Mouse (Mus musculus) T-helper 17 cell (primary cell): ENCODE results near the gene L3mbtl1.

ENCODE experiments used
- in situ Hi-C, 2 experiments: fragments of 300-600 bp; cut with MboI, MseI; formaldehyde crosslinking; loops; 1 replicate in 1 of 2; 2 replicates in 1 of 2; pipeline ENCODE4 v1.15.1; 2025; ENCODE audit warnings: high pct_unique_total_duplicates in 2 of 2

The L3mbtl1 gene

GRCm38 (mm10) chr2:162939562-162939961, 3.7 kb upstream of the L3mbtl1 start:
- in situ Hi-C loops = loop anchor here in 1 of 2 experiments (10.0 kb wide), 1 partner anchor 115 kb away; the partner anchor contains the start of gene Mybl2

DNA sequence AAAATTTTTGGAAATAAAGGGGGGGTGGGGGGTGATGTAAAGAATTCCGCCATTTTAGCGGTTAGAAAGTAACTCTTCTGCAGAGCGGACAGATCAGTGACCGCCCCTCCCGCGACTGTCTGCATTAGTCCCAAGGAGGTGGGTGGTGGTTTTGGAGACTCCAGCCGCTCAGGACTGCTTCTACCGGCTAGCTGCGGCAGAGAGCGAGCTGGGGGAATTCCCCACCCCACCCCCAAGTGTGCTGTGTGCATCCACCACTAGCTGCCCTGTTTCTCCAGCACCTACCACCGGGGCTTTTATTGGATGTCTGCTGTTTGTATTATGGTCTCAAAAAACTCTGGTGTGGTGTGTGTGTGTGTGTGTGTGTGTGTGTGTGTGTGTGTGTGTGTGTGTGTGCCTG, 659 bp downstream of the L3mbtl1 start:
- in situ Hi-C loops = no loop called here

GRCm38 (mm10) chr2:162946964-162947363, 3.7 kb downstream of the L3mbtl1 start:
- in situ Hi-C loops = no loop called here

GRCm38 (mm10) chr2:162947736-162948135, 4.5 kb downstream of the L3mbtl1 start:
- in situ Hi-C loops = no loop called here

- in situ Hi-C loops = no loop called here
Observed at GRCm38 (mm10) chr2:162948221-162948620, 4.9 kb downstream of the L3mbtl1 start.

DNA sequence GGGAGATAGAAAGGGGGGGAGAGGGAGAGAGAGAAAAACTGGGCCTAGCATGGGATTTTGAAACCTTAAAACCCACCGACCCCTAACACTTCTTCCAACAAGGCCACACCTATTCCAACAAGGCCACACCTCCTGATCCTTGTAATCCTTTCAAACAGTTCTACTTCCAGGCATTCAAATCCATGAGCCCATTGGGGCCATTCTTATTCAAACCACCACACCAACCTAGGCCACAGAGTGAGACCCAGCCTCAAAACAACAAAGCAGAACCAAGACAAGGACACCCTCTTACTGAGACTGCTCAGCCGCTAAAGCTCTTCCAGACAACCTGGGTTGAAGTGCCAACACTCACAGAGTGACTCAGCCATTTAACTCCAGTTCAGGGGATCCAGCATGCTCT, 7.5 kb downstream of the L3mbtl1 start:
- in situ Hi-C loops = no loop called here

- in situ Hi-C loops = no loop called here
Observed at GRCm38 (mm10) chr2:162956843-162957242, 13.6 kb downstream of the L3mbtl1 start.

DNA sequence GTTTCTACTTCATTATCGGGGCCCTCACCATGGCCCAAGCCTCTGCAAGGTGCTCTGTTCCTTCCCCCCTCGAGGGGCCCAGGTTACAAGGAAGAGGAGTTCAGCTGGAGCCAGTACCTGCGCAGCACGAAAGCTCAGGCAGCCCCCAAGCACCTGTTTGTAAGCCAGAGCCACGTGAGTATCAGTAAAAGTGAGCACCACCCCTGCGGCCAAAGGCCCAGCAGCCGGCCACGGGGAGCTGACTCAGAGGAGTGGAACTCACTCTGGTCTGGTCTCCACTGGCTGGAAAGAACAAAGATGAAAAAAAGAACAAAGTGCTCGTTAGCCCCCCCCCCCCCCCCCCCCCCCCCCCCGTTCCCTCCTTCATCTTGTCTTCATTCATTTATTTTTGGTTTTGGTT, 18.0 kb downstream of the L3mbtl1 start:
- in situ Hi-C loops = no loop called here

DNA sequence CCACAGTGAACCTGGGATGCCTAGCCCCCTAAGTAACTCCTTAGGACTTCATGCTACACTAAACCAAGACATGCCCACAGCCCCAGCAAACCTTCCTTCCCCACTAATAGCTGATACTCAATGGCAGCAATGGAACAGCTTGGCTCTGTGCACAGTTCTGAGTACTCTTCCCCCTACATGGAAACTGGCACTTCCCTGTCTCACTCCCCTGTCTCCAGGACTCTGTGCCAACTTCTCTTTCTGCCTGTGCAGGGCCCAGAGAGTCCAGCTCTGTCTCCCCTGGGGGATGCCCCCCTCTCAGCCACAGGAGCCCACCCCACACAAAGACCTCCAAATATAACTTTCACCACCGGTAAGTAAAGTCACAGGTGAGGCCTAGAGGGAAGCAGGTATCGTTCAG, 23.5 kb downstream of the L3mbtl1 start:
- in situ Hi-C loops = no loop called here

GRCm38 (mm10) chr2:162968357-162968756, 25.1 kb downstream of the L3mbtl1 start:
- in situ Hi-C loops = no loop called here

- in situ Hi-C loops = no loop called here
Observed at GRCm38 (mm10) chr2:162969101-162969500, 25.8 kb downstream of the L3mbtl1 start.

DNA sequence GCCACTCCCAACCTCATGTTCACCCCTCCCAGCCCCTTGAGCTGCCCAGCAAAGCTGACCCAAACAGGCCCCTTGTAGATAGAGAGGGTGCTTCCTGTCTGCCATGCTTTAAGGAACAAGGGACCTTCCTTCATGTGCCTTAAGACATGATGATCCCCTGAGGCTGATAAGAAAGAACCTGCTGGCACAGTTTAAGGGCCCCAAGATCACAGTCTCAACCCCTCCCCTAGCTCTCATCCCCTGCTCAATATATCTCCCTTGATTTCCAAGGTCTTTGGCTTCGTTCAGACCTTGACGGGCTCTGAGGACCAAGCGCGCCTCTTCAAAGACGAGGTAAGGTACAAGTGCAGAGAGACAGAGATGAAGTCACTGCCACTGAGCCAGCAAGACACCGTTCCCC, 27.6 kb downstream of the L3mbtl1 start:
- in situ Hi-C loops = no loop called here

- in situ Hi-C loops = no loop called here
Observed at GRCm38 (mm10) chr2:162972752-162973151, 29.5 kb downstream of the L3mbtl1 start.

DNA sequence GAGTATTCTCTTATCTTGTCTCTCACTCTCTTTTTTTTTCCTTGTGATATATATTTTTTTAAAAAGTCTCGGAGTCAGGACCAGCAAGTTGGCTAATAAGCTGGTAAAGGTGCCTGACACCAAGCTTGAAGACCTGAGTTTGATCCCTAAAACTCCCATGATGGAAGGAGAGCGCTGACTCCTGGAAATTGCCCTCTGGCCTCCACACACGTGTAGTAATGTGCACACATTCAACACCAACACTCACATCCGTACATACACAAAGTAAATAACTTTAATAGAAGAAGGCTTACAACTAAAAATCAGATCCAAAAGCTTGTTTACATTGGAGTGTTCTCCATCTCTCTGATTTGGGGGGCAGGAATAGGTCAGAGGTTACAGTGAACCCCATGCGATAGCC, 29.9 kb downstream of the L3mbtl1 start:
- in situ Hi-C loops = no loop called here

GRCm38 (mm10) chr2:162973637-162974036, 30.4 kb downstream of the L3mbtl1 start:
- in situ Hi-C loops = no loop called here

- in situ Hi-C loops = no loop called here
Observed at GRCm38 (mm10) chr2:162975157-162975775, 32.0 kb downstream of the L3mbtl1 start.

DNA sequence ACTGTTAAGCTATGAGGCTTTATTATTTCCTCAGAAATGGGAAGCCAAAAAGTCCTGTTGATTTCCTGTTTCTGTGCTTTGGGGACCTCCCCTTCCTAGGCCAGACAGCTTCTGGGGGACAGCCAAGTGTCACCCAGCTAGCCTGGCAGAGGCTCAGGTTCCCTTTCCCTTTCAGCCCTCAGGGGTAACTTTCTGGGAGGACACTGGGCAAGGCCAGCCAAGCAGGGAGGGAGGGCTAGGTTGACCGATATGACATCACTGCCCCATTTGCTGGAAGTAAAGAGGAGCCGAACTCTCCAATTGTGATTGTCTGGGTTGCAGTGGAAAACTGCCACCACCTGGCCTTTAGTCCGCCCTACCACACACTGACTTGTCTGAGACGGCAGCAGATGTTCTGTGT, 32.7 kb downstream of the L3mbtl1 start:
- in situ Hi-C loops = no loop called here

GRCm38 (mm10) chr2:162984381-162984780, 41.1 kb downstream of the L3mbtl1 start:
- in situ Hi-C loops = no loop called here

DNA sequence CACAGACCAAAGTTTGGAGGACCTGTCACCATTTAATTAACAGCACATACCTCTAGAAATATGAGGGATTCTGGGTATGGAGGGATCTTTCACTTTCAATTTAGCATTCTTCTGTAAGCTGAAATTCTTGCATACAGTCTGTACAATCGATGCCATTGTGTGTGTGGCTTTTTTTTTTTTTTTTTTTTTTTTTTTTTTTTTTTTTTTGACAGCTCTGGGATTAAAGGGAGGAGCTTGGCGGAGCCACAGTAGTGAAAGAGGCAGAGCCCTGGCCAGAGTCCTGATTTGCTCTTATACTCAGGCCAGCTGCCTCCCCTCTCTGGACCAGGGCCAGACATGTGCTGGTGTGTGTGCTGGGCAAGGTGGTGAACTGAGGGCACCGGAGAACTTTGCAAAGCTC, 42.7 kb downstream of the L3mbtl1 start:
- in situ Hi-C loops = no loop called here

GRCm38 (mm10) chr2:162986764-162987163, 43.5 kb downstream of the L3mbtl1 start:
- in situ Hi-C loops = no loop called here

DNA sequence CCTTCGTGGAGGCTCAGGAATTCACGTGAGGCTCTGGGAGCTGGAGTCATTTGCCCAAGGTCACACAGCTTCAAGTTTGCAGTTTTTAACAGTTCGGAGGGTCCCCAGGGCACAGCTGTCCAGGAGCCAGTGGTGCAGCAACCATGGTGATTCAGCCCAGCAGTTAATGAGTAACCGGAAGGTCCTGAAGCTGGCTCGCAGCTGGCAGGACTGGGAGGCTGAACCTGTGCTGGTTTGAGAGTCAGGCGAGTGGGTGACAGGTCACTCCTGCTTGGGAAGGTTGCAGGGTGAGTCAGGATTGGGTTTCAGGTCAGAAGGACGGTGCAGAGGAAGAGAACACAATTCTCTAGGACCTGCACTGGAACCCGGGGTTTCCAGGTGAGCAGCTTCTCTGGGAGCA, 43.9 kb downstream of the L3mbtl1 start, which contains the start of gene Sgk2:
Gene Sgk2 (plus strand): TSS at position 113 of the 400 bp plus-strand sequence.
- in situ Hi-C loops = no loop called here

GRCm38 (mm10) chr2:162988235-162988634, 45.0 kb downstream of the L3mbtl1 start:
- in situ Hi-C loops = no loop called here

DNA sequence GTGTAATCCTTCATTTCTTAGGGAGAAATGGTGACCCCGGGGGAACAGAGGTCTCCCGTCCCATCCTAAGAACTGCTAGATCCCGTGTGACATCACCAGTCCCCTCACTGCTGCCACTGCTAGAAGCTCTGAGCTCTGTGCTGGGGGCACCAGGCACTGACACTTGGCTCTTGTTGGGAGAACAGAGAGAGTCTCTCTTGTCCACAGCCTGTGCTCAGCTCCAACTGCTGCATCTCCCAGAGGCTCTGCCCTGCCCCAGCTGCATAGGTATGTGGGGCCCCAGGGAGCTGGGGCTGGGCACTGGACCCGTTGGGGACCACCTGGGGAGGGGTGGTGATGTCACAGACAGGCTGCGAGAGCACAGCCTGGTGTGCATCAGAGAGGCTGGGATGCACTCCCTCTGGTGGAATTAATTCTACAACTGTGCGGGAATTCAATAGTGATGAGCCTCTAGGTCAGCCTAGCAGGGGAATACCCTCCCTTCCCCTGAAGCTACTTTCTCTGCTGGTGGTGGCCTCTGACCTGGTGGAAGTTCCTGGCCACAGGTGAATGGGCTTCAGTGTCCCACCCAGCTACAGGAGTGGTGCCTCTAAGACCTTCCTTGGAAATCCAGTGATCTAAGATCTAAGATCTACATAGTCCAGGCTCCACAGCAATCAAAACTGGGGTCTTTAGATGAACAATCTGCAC, 48.3 kb downstream of the L3mbtl1 start:
- in situ Hi-C loops = no loop called here
